Mouse (Mus musculus) forebrain, embryonic 13.5 days (tissue): ENCODE results near the gene Edf1. TPM values are rescaled to one million over a fixed set of nuclear protein-coding genes. Genes with fewer than 3 reads are reported as not detected.

ENCODE experiments used
- ATAC-seq: fragments of 200-750 bp; cut with Nextera tagmentation; 2 replicates; pipeline ENCODE4 v1.8.0; 2017
- H3K27ac ChIP-seq: fragments of 300-500 bp; sonication (generic); 2 replicates; pipeline ENCODE4 v1.5.1; 2015; ENCODE audit warnings: inconsistent platforms, mild to moderate bottlenecking, moderate library complexity
- H3K27me3 ChIP-seq: fragments of 300-500 bp; sonication (generic); 2 replicates; pipeline ENCODE4 v1.6.1; 2015; ENCODE audit warnings: mild to moderate bottlenecking, inconsistent platforms
- H3K36me3 ChIP-seq: fragments of 300-500 bp; sonication (generic); 2 replicates; pipeline ENCODE4 v1.6.1; 2015; ENCODE audit warnings: mild to moderate bottlenecking, inconsistent platforms; ENCODE audit not compliant: poor library complexity, severe bottlenecking
- H3K4me1 ChIP-seq: fragments of 300-500 bp; sonication (generic); 2 replicates; pipeline ENCODE4 v1.6.1; 2015; ENCODE audit warnings: inconsistent platforms
- H3K4me2 ChIP-seq: fragments of 300-500 bp; sonication (generic); 2 replicates; pipeline ENCODE4 v1.6.1; 2015; ENCODE audit warnings: inconsistent platforms, mild to moderate bottlenecking, moderate library complexity
- H3K4me3 ChIP-seq: fragments of 300-500 bp; sonication (generic); 2 replicates; pipeline ENCODE4 v1.5.1; 2015; ENCODE audit warnings: mild to moderate bottlenecking, inconsistent platforms
- H3K9ac ChIP-seq: fragments of 300-500 bp; sonication (generic); 2 replicates; pipeline ENCODE4 v1.6.1; 2015; ENCODE audit warnings: mild to moderate bottlenecking, inconsistent platforms
- H3K9me3 ChIP-seq: fragments of 300-500 bp; sonication (generic); replicated peaks from 2 replicates; pipeline ENCODE4 v1.6.1; 2016; ENCODE audit warnings: inconsistent platforms
- WGBS: fragments of 180-500 bp; shearing (Covaris S2); methylation state at CpG from one replicate; pipeline ENCODE4 v1.1.7; 2015; 5-methylcytosine and 5-hydroxymethylcytosine counted together
- polyA plus RNA-seq: library from polyadenylated mRNA; unstranded; fragments of >200 nt; fragmentation: Nextera tagmentation; extraction: Ambion mirVana; gene quantifications from 2 replicates; pipeline ENCODE4 v1.2.1, GENCODE M21; 2015

The Edf1 gene
- polyA plus RNA-seq, 1 experiment from 2014 or later, result 401 TPM

DNA sequence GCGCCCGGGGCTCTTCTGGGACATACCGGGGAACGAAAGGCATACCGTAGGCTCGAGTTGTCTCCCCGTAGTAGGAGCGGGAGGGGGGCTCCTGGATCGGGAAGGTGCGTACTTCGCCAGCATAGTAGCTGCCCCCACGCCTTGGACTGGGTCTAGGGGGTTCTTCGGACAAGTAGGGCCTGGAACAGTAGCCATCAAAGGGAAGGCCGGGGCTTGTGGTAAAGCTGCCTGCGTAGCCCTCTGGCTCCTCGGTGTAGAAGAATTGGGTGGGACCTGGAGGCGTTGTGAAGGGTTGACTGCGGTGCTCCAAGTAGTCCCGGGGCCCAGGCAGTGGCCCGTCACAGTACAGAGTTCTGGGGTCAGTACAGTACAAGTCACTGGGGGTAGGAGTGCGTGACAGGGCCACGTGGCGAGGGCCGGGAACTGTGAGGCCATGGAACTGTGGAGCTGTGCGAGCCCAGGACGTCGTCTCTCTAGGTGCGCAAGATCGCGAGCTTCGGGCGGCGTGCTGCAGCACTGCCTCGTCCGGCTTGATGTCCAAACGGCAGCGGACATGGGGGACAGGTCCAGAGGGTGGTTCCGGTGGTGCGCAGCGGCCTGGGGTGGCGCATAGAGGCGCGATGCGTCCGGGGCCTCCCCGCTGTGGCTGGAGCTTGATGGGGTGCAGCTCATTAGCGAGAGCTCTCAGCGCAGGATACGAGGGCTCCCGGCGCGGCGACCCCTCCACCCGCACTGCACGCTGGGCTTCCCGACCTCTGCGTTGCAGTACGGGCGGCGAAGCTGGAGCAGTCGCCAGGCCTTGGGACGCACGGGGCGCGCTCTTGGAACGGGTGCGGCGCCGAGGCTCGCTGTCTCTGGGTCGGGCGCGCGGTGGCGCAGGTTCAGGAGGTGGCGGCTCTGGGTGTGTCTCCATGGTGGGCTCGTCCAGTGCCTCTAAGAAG, 21.4 kb downstream of the Edf1 start:
- peaks cover 62% of the 10 kb centered on the region for H3K4me1 ChIP-seq
- no peak overlapping the region for H3K9ac ChIP-seq
- WGBS, result 5% methylated on average over 77 of the region's 77 CpGs
- peaks cover 10% of the 10 kb centered on the region for H3K36me3 ChIP-seq
- peak overlapping the region; percentile 19 for H3K4me3 ChIP-seq
- H3K27ac ChIP-seq, result no peak overlapping the region
- ATAC-seq, result no peak
- H3K9me3 ChIP-seq, result no peaks in the 10 kb centered on the region
- H3K27me3 ChIP-seq, result peaks cover 59% of the 10 kb centered on the region
- peak overlapping the region; percentile 39 for H3K4me2 ChIP-seq

- Histone ChIP-seq H3K9ac (no peak overlapping the region), H3K36me3 (peaks cover 18% of the 10 kb centered on the region), H3K27me3 (peaks cover 59% of the 10 kb centered on the region), H3K4me2 (peak overlapping the region; percentile 39), H3K9me3 (no peaks in the 10 kb centered on the region), H3K27ac (no peak overlapping the region), H3K4me3 (peak overlapping the region; percentile 19), H3K4me1 (peaks cover 60% of the 10 kb centered on the region)
- WGBS, result 7% methylated on average over 27 of the region's 27 CpGs
- ATAC-seq, result no peak
Observed at GRCm38 (mm10) chr2:25579737-25580460, 22.3 kb downstream of the Edf1 start.

DNA sequence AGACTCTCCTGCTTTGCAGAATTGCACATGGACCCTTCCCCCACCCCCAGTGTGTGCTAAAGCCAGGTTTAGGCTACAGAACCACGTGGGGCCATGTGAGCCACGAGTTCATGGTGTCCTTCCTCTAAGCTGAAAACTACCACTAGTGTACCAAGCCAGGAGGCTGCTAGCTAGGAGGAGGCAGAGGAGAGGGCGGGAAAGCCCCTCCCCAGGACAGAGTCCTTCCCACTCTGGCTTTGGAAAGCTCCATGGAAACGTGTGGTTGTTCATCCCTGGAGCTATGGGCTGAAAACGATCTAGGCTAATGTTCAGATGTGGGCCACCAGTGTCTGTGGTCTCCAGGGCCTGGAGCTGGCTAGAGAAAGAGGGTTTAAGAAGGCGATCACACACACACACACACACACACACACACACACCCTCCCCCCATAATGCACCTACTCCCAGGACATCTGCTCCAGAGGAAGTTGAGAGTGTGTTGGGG, 23.0 kb downstream of the Edf1 start:
- H3K9me3 ChIP-seq, result no peaks in the 10 kb centered on the region
- peaks cover 26% of the 10 kb centered on the region for H3K36me3 ChIP-seq
- peak overlapping the region; percentile 42; the same call in 1 of the 2 replicates for H3K4me3 ChIP-seq
- 0 out of 2 replicates have a peak, but pooled peaks have one; percentile 3 for ATAC-seq
- peak overlapping the region; percentile 69 for H3K4me2 ChIP-seq
- H3K4me1 ChIP-seq, result peaks cover 56% of the 10 kb centered on the region
- WGBS, result 52% methylated on average over 5 of the region's 6 CpGs
- H3K9ac ChIP-seq, result peak overlapping the region; percentile 59; the same call in 1 of the 2 replicates
- peaks cover 57% of the 10 kb centered on the region for H3K27me3 ChIP-seq
- H3K27ac ChIP-seq, result no peak overlapping the region

DNA sequence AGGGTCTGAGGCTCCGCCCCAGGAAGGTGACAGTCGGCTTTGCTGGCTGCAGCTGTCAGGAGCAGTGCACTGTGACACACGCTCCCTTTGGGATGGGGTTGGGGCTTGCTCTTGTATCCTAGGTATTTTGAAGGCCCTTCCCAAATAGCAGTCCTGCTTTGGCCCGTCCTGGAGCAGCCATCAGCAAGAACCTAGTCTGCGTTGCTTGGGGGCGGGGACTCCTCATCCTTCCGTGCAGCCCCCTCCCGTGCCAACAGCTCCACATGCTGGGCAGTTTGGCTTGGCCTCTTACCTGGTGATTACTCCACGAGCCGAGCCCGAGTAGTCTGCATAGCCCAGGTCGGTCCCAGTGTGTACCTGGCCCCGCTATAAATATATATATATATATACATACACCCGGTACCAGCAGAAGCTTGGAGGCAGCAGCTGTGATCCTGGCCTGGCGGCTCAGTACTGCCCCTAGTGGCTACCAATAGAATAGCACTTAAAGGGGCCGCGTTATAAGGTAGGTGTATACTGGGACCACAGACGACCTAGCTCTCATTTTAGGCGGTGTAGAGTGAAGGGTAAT, 23.7 kb downstream of the Edf1 start, which contains the start of gene Ajm1:
Gene Ajm1, minus strand, starts transcription at position 464 of the 571 bp plus-strand sequence.
- no peaks in the 10 kb centered on the region for H3K9me3 ChIP-seq
- H3K36me3 ChIP-seq, result peaks cover 32% of the 10 kb centered on the region
- peak within 1 kb of the TSS; percentile 42 for H3K4me3 ChIP-seq
- peaks cover 52% of the 10 kb centered on the region for H3K4me1 ChIP-seq
- peak within 1 kb of the TSS; percentile 69 for H3K4me2 ChIP-seq
- WGBS, result 6% methylated on average over 19 of the region's 19 CpGs
- H3K27me3 ChIP-seq, result peaks cover 50% of the 10 kb centered on the region
- ATAC-seq, result peak; percentile 75
- no peak within 1 kb of the TSS for H3K27ac ChIP-seq
- H3K9ac ChIP-seq, result peak within 1 kb of the TSS; percentile 59

GRCm38 (mm10) chr2:25581901-25582301, 24.3 kb downstream of the Edf1 start:
- peaks cover 50% of the 10 kb centered on the region for H3K4me1 ChIP-seq
- H3K9ac ChIP-seq, result no peak overlapping the region
- H3K9me3 ChIP-seq, result no peaks in the 10 kb centered on the region
- 0 out of 2 replicates have a peak, but pooled peaks have one; percentile 1 for ATAC-seq
- no peak overlapping the region for H3K27ac ChIP-seq
- H3K4me2 ChIP-seq, result peak overlapping the region; percentile 69
- WGBS, result 35% methylated on average over 6 of the region's 6 CpGs
- H3K36me3 ChIP-seq, result peaks cover 37% of the 10 kb centered on the region
- no peak overlapping the region; the same call in 1 of the 2 replicates for H3K4me3 ChIP-seq
- peaks cover 45% of the 10 kb centered on the region for H3K27me3 ChIP-seq

- H3K36me3 ChIP-seq, result peaks cover 44% of the 10 kb centered on the region
- H3K27me3 ChIP-seq, result peaks cover 38% of the 10 kb centered on the region
- no peaks in the 10 kb centered on the region for H3K9me3 ChIP-seq
- no peak overlapping the region for H3K27ac ChIP-seq
- WGBS, result 54% methylated on average over 12 of the region's 12 CpGs
- H3K4me3 ChIP-seq, result no peak overlapping the region
- no peak overlapping the region for H3K9ac ChIP-seq
- peaks cover 44% of the 10 kb centered on the region for H3K4me1 ChIP-seq
- no peak overlapping the region for H3K4me2 ChIP-seq
- 0 out of 2 replicates have a peak, but pooled peaks have one; percentile 6 for ATAC-seq
Observed at GRCm38 (mm10) chr2:25582466-25583119, 24.9 kb downstream of the Edf1 start.

DNA sequence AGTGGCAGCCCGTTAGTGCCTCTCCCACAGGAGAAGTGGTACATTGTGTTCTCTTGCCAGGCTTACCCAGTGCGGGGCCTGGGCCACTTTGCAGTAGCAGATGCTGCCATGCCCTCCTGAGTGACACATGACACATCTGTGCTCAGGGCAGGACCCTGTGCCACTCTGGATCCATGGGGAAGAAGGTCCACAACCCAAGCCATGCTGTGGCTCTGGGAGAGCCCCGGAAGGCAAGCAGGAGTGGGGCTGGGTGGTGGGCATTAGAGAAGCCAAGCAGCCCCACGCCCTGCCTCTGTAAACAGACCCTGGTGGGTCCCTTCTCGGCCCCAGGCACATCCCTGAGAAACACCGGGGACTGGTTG, 25.5 kb downstream of the Edf1 start:
- WGBS, result 84% methylated on average over 6 of the region's 6 CpGs
- H3K4me2 ChIP-seq, result no peak overlapping the region
- H3K27me3 ChIP-seq, result peaks cover 33% of the 10 kb centered on the region
- no peak overlapping the region for H3K27ac ChIP-seq
- no peak for ATAC-seq
- H3K9me3 ChIP-seq, result no peaks in the 10 kb centered on the region
- peaks cover 38% of the 10 kb centered on the region for H3K4me1 ChIP-seq
- H3K9ac ChIP-seq, result no peak overlapping the region
- H3K36me3 ChIP-seq, result peaks cover 49% of the 10 kb centered on the region
- no peak overlapping the region for H3K4me3 ChIP-seq

DNA sequence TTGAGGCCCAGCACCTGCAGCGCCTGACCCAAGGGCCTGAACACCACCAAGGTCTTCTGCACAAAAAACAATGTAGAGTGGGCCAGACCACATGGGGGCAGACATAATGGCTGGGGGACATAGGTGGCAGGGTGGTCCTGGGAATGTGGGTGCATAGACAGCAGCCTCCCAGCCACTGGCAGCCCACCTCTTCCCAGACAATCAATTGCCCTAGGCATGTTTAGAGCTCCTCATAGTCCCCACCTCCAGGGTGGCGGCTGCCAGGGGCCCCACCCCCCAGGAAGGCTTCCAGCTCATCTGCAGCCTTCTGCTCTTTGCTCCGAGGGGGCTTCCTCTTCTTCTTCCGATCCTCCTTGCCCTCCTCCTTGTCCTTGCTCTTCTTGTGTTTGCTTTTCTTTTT, 25.9 kb downstream of the Edf1 start:
- Histone ChIP-seq H3K36me3 (peaks cover 53% of the 10 kb centered on the region), H3K4me3 (no peak overlapping the region), H3K4me1 (peaks cover 34% of the 10 kb centered on the region), H3K27ac (no peak overlapping the region), H3K9me3 (no peaks in the 10 kb centered on the region), H3K4me2 (no peak overlapping the region), H3K27me3 (peaks cover 28% of the 10 kb centered on the region), H3K9ac (no peak overlapping the region)
- no peak for ATAC-seq
- WGBS, result 76% methylated on average over 4 of the region's 4 CpGs

DNA sequence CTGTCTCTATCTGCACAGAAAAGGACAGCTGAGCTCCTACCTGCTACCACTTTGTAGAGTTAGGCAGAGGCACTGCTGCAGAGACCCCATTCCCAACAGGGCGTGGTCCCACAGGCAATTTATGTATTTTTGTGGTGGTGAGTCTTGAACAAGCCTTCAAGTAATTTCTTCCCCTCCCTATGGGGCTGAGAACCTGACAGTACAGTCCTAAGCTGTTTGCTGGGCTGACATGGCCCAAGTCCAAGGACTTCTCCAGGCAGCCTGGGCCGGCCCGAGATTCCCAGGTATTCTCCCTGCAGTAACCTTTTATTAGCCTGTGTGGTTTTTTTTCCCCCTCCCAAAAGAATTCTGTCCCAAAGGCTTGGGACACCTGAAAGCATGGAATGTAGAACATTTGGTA, 26.5 kb downstream of the Edf1 start:
- Histone ChIP-seq H3K27me3 (peaks cover 22% of the 10 kb centered on the region), H3K9me3 (no peaks in the 10 kb centered on the region), H3K4me2 (no peak overlapping the region), H3K4me1 (peaks cover 28% of the 10 kb centered on the region), H3K4me3 (no peak overlapping the region), H3K36me3 (peaks cover 57% of the 10 kb centered on the region), H3K27ac (no peak overlapping the region), H3K9ac (no peak overlapping the region)
- 91% methylated on average over 3 of the region's 3 CpGs for WGBS
- no peak for ATAC-seq

GRCm38 (mm10) chr2:25584856-25585255, 27.2 kb downstream of the Edf1 start:
- Histone ChIP-seq H3K36me3 (peaks cover 64% of the 10 kb centered on the region), H3K4me3 (no peak overlapping the region), H3K27ac (no peak overlapping the region), H3K27me3 (peaks cover 15% of the 10 kb centered on the region), H3K4me1 (peaks cover 23% of the 10 kb centered on the region), H3K9ac (no peak overlapping the region), H3K4me2 (no peak overlapping the region), H3K9me3 (no peaks in the 10 kb centered on the region)
- ATAC-seq, result no peak
- WGBS, result 91% methylated on average over 4 of the region's 4 CpGs

- Histone ChIP-seq H3K4me1 (peaks cover 21% of the 10 kb centered on the region), H3K4me3 (no peak overlapping the region), H3K27ac (no peak overlapping the region), H3K4me2 (no peak overlapping the region), H3K9ac (no peak overlapping the region), H3K9me3 (no peaks in the 10 kb centered on the region), H3K36me3 (peaks cover 71% of the 10 kb centered on the region), H3K27me3 (peaks cover 8% of the 10 kb centered on the region)
- WGBS, result 87% methylated on average over 3 of the region's 3 CpGs
- no peak for ATAC-seq
Observed at GRCm38 (mm10) chr2:25585601-25586000, 28.0 kb downstream of the Edf1 start.
